Mouse (Mus musculus) forebrain, postnatal 0 days (tissue): ENCODE measurements at regions not wholly inside any gene's neighbourhood (a gene's known extent, or its start where the extent isn't known, plus 50 kb on each side); places are given as distances from the start of the nearest gene placed in this dataset.

ENCODE experiments used
- ATAC-seq: fragments of 200-750 bp; cut with Nextera tagmentation; 2 replicates; pipeline ENCODE4 v1.8.0; 2017; ENCODE audit warnings: mild to moderate bottlenecking, moderate library complexity
- DNase-seq: peaks from one replicate; pipeline ENCODE4 v3.0.0-alpha.2; 2015
- H3K27ac ChIP-seq: fragments of 300-500 bp; sonication (generic); 2 replicates; pipeline ENCODE4 v1.5.1; 2014; ENCODE audit warnings: low read depth, mild to moderate bottlenecking, antibody characterized with exemption, low read length, moderate library complexity, mixed read lengths
- H3K27me3 ChIP-seq: fragments of 300-500 bp; sonication (generic); 2 replicates; pipeline ENCODE4 v1.6.1; 2014; ENCODE audit warnings: mild to moderate bottlenecking, low read length, mixed read lengths; ENCODE audit not compliant: insufficient read depth
- H3K36me3 ChIP-seq: fragments of 300-500 bp; sonication (generic); 2 replicates; pipeline ENCODE4 v1.6.1; 2014; ENCODE audit warnings: mild to moderate bottlenecking, moderate library complexity; ENCODE audit not compliant: insufficient read depth
- H3K4me1 ChIP-seq: fragments of 300-500 bp; sonication (generic); 2 replicates; pipeline ENCODE4 v1.6.1; 2014; ENCODE audit warnings: antibody characterized with exemption; ENCODE audit not compliant: insufficient read depth
- H3K4me2 ChIP-seq: fragments of 300-500 bp; sonication (generic); 2 replicates; pipeline ENCODE4 v1.6.1; 2014; ENCODE audit warnings: low read depth, mild to moderate bottlenecking, moderate library complexity
- H3K4me3 ChIP-seq: fragments of 300-500 bp; sonication (generic); 2 replicates; pipeline ENCODE4 v1.5.1; 2014; ENCODE audit warnings: low read depth, low read length, mixed read lengths
- H3K9ac ChIP-seq: fragments of 300-500 bp; sonication (generic); 2 replicates; pipeline ENCODE4 v1.6.1; 2014; ENCODE audit warnings: mild to moderate bottlenecking
- H3K9me3 ChIP-seq: fragments of 300-500 bp; sonication (generic); 2 replicates; pipeline ENCODE4 v1.6.1; 2016; ENCODE audit warnings: low read length
- CTCF ChIP-seq: sonication (generic); IDR thresholded peaks from 2 replicates; pipeline ENCODE4 v1.5.1; 2016; ENCODE audit warnings: antibody characterized with exemption, control low read depth, low read depth
- WGBS: fragments of 180-500 bp; shearing (Covaris S2); extraction: QIAGEN DNeasy Blood & Tissue Kit; methylation state at CpG from one replicate; pipeline ENCODE4 v1.1.7; 2014; 5-methylcytosine and 5-hydroxymethylcytosine counted together

DNA sequence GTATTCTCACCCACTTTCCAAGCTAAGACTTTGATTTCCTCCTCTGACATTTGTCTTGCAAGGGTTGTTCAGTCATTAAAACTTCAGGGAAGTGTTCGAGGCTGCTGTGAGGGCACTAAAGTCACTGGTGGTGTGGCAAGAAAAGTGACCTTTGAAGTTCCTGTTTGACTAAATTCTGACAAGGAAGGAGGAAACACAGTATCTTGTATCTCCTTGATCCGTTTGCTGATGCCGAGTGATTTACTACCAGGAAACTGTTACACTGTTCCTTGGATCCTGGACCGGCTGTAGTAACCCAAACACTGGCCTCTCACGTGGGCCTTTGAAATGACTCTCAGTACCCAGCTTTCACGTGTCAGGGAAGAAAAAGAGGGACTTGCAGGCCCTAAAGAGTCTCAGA is 53.5 kb upstream of the Ralgapa2 start:
- ATAC-seq (no peak), DNase-seq (no peak)
- Histone ChIP-seq H3K4me2 (no peak overlapping the region), H3K9ac (no peak overlapping the region), H3K4me3 (no peak overlapping the region), H3K4me1 (no peaks in the 10 kb centered on the region), H3K36me3 (no peaks in the 10 kb centered on the region), H3K27ac (no peak overlapping the region), H3K27me3 (no peaks in the 10 kb centered on the region), H3K9me3 (no peaks in the 10 kb centered on the region)
- 83% methylated on average over 6 of the region's 6 CpGs for WGBS
- TF ChIP-seq CTCF, result no peak

DNA sequence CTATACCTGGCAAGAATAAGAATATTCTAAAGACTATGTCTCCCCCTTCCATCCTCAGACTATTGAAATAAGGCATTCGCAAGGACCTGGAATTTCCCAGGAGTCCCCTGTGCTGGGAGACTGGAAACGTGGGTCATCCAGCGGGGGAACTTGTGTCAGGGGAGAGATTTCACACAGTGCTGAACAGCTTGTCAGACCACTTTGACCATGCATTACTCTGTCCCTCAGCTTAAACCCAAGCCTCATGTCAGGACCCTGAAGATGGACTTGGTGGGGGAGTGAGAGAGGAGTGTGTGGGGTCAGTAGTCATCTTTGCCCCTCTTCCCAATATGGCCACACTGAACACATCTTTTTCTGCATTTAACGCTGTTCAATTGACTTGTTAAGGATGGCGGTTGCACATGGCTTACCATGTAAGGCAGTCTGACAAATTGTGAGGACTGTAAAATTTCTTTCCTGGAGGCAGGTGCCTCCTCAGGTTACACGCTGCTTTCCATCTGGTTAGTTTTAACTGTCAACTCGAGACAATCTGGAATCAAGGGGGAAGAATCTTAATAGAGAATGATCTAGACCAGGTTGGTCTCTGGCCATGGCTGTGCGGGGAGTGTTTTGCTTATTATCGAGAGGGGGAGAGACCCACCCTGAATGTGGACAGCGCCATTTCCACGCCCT is 56.2 kb upstream of the Ralgapa2 start:
- no peak for TF ChIP-seq CTCF
- Histone ChIP-seq H3K27ac (no peak overlapping the region), H3K9ac (no peak overlapping the region), H3K4me3 (no peak overlapping the region), H3K9me3 (no peaks in the 10 kb centered on the region), H3K36me3 (no peaks in the 10 kb centered on the region), H3K4me1 (no peaks in the 10 kb centered on the region), H3K4me2 (no peak overlapping the region), H3K27me3 (no peaks in the 10 kb centered on the region)
- no peak for ATAC-seq
- 90% methylated on average over 11 of the region's 11 CpGs for WGBS
- DNase-seq, result no peak

DNA sequence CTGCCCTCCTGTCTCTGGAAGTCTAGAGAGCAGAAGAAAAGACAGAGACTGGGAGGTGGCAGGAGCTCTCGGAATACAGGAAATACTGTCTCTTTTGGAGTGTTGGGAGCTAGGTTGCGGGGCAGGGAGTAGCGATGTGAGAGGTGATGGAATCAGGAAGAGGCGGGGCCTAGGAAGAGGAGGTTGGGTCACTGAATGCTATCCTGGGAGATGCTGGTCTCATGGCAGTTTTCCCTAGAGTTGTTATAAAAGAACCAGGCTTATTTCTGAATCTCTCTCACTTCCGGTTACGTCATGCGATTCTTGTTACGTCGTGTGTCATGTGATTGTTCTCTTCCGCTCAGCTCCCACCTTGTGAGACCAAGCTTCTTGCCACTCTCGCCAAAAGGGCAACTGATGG is 58.9 kb upstream of the Ralgapa2 start:
- no peak for DNase-seq
- 94% methylated on average over 11 of the region's 11 CpGs for WGBS

DNA sequence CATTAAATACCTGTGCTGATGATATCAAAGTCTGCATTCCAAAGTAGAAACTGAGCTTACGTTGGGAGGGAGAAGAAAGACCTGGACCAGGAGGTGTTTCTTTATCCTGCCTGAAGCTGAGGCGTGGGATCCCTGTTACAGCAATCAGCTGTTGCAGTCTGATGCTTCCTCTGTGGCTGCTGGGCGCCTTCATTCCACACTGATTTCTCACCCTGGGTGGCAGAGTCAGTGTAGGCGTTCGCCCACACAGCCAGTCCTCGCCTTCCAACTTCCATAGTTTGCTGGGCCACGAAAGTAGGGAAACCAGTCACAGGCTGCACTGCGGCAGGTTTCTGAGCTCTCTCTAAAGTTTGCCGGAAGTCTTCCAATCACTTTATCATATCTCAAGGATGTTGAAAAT is 59.7 kb upstream of the Ralgapa2 start:
- Histone ChIP-seq H3K36me3 (no peaks in the 10 kb centered on the region), H3K4me3 (no peak overlapping the region), H3K4me2 (no peak overlapping the region), H3K27me3 (no peaks in the 10 kb centered on the region), H3K4me1 (no peaks in the 10 kb centered on the region), H3K9ac (no peak overlapping the region), H3K9me3 (no peaks in the 10 kb centered on the region), H3K27ac (no peak overlapping the region)
- ATAC-seq (no peak), DNase-seq (no peak)
- no peak for TF ChIP-seq CTCF
- WGBS, result 95% methylated on average over 9 of the region's 9 CpGs

More for the DNA sequence above, 58.9 kb upstream of the Ralgapa2 start:
- no peaks in the 10 kb centered on the region for H3K36me3 ChIP-seq
- no peak for ATAC-seq
- H3K9ac ChIP-seq, result no peak overlapping the region
- H3K27me3 ChIP-seq, result no peaks in the 10 kb centered on the region
- no peak overlapping the region for H3K4me2 ChIP-seq
- H3K9me3 ChIP-seq, result no peaks in the 10 kb centered on the region
- H3K4me3 ChIP-seq, result no peak overlapping the region
- no peak overlapping the region for H3K27ac ChIP-seq
- TF ChIP-seq CTCF, result no peak
- no peaks in the 10 kb centered on the region for H3K4me1 ChIP-seq

DNA sequence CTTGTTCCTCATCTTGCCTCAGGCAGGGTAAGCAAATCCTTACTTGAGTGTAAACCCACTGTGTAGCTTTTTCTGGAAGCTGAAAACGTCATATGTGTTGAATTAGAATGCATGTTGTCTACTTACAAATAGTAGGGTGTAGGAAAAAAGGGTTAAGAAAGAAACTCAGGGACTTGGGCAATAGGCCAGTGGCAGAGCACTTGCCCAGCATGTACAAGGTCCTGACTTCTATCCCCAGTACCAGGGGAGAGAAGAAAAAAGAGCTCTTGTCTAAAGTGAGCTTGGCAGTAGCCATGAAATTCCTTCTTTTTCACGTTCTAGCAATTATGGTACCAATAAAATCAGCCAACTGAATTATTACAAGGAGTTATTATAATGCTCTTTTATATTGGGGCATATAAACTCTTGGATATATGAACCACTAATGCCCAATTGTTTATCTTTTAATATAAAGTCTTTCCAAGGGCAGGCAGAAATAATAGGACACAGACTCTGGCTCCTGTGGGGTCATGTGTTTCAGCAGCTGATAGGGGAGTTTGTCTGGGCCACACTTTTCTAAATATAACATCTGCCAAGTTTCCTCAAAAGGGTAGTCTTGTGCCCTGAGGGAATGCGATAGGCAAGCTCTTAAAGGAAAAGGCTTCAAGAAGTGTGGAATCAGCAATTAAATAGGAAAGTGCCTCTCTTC is 63.6 kb upstream of the Ralgapa2 start:
- DNase-seq (no peak), ATAC-seq (no peak)
- Histone ChIP-seq H3K9ac (no peak overlapping the region), H3K4me3 (no peak overlapping the region), H3K27me3 (no peaks in the 10 kb centered on the region), H3K27ac (no peak overlapping the region), H3K4me1 (no peaks in the 10 kb centered on the region), H3K9me3 (no peaks in the 10 kb centered on the region), H3K4me2 (no peak overlapping the region), H3K36me3 (no peaks in the 10 kb centered on the region)
- no peak for TF ChIP-seq CTCF
- 47% methylated on average over 3 of the region's 3 CpGs for WGBS

DNA sequence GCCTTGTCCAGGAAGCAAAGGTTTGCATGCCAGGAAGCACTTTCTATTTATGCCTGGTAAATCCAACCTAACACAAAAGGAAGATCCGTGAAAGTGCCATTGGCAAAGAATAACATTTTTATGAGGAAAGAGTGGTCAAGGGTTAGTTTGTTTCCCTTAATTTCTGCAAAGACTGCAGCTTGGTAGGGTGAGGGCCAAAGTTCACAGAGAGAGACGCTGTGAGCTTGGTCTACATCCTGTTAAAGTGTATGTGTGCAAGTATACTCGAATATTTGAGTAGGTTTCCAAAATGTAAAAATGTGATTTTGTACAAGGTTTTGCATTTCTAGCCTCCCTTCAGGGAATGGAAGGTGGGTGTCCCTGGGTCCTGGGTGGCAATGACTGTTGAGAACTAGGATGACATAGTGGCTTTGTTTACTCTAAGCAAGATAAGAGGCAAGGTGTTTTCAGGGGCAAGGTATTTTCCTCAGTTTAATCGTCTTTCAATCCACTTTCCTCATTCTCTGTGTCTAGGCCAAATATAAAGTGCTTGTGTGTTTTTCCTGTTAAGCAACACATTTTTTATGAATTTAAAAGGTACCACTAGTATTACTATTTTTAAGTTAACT is 64.3 kb upstream of the Ralgapa2 start:
- no peaks in the 10 kb centered on the region for H3K9me3 ChIP-seq
- 72% methylated on average over 4 of the region's 4 CpGs for WGBS
- TF ChIP-seq CTCF, result no peak
- no peak overlapping the region for H3K4me2 ChIP-seq
- H3K9ac ChIP-seq, result no peak overlapping the region
- no peaks in the 10 kb centered on the region for H3K27me3 ChIP-seq
- no peak overlapping the region for H3K27ac ChIP-seq
- no peaks in the 10 kb centered on the region for H3K36me3 ChIP-seq
- DNase-seq (no peak), ATAC-seq (no peak)
- H3K4me3 ChIP-seq, result no peak overlapping the region
- H3K4me1 ChIP-seq, result no peaks in the 10 kb centered on the region

DNA sequence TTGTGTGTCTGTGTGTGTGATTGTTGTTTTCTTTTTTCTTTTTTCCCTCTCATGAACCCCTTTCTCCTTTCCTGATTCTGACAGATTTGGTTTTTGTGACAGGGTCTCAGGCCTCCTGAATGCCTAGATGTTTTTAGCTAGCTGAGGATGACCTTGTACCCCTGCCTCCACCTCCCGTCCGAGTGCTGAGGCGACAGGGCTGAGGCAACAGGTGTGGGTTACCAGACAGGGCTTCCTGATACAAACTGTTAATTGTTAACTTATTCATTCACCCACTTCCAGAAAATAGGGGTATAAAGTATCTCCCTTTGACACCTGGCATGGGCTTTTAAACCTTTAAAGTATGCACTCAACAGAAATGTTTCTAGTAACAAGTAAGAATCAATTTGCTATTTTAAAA is 65.0 kb upstream of the Ralgapa2 start:
- no peak overlapping the region for H3K9ac ChIP-seq
- H3K4me1 ChIP-seq, result no peaks in the 10 kb centered on the region
- H3K36me3 ChIP-seq, result no peaks in the 10 kb centered on the region
- H3K27ac ChIP-seq, result no peak overlapping the region
- TF ChIP-seq CTCF, result no peak
- H3K9me3 ChIP-seq, result no peaks in the 10 kb centered on the region
- ATAC-seq (no peak), DNase-seq (no peak)
- H3K4me3 ChIP-seq, result no peak overlapping the region
- 86% methylated on average over 3 of the region's 3 CpGs for WGBS
- no peaks in the 10 kb centered on the region for H3K27me3 ChIP-seq
- no peak overlapping the region for H3K4me2 ChIP-seq
